Mouse (Mus musculus) T-helper 1 cell (primary cell): ENCODE measurements around the gene Il3ra.

Source experiments
- in situ Hi-C: fragments of 300-600 bp; cut with MboI, MseI; formaldehyde crosslinking; loops from one replicate; pipeline ENCODE4 v1.15.1; 2025; ENCODE audit warnings: high pct_unique_total_duplicates

The Il3ra gene

GRCm38 (mm10) chr14:14354511-14355359 lies 8.7 kb downstream of the Il3ra start:
- in situ Hi-C loops, result no loop called here

- in situ Hi-C loops, result no loop called here
Measured at GRCm38 (mm10) chr14:14355360-14355646, 9.2 kb downstream of the Il3ra start.

- in situ Hi-C loops, result no loop called here
Measured at GRCm38 (mm10) chr14:14395535-14395934, 49.5 kb downstream of the Il3ra start.

GRCm38 (mm10) chr14:14400998-14401397 lies 54.9 kb downstream of the Il3ra start, which contains the start of gene Olfr721-ps1:
Olfr721-ps1 (plus strand) TSS chr14:14401298.
- in situ Hi-C loops, result no loop called here
